Mouse (Mus musculus) sigmoid colon, adult 10 weeks (tissue): ENCODE results near the gene 1700001F09Rik. TPM values are rescaled to one million over a fixed set of nuclear protein-coding genes. Genes with fewer than 3 reads are reported as not detected.

Experiments
- polyA plus RNA-seq: library from polyadenylated mRNA; stranded (reverse); fragments of 350-450 nt; fragmentation: Illumina TruSeq; extraction: RNeasy Lipid Tissue Mini Kit (QIAGEN cat#74804); gene quantifications from one replicate; pipeline ENCODE4 v1.2.3, GENCODE M21; 2014; ENCODE audit warnings: low read depth, low replicate concordance

1700001F09Rik gene
- not detected for polyA plus RNA-seq

DNA sequence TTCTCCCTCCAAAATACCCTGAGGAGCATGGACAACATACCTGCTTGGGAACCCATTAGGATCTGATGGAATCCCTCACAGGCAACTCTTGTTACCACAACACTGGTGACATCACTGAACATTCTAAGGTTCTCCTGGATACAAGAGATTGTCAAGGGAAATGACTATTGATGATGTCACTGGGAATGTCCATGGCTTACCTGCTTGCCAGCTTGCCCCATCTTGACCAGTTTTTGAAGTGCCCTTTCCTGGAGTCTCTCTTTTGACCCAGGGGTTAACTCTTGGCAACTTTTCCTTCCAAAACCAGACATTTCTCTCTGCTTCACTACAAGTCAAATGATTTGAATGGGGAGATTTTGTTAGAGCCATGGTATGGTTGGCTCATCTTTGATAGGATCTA, at the start of gene 1700001F09Rik:
Gene 1700001F09Rik (minus strand): TSS at position 101 of the 400 bp plus-strand sequence.

DNA sequence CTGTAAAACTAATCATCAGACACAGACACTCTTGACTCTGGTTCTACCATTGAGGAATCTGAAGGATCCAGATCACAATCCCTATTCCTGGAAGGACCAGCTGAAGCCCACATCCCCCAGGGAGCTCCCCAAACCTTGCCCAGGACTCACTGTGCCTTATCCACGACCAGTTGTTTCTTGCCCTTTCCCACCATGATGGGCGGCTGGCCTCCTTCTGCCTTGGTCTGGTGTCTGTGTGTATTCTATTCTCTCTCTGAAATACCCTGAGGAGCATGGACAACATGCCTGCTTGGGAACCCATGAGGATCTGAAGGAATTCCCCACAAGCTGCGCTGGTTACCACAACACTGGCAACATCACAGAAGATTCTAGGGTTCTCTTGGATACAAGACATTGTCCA, 54.1 kb downstream of the 1700001F09Rik start, which contains the start of gene Gm8127:
Gene Gm8127 (minus strand): TSS at position 330 of the 400 bp plus-strand sequence.

Other genes with a start within 250 kb of the 1700001F09Rik start
- gene Gm8104, start 247.2 kb downstream of the 1700001F09Rik start, polyA plus RNA-seq: not detected
- not detected for gene Gm7233, start 167.9 kb downstream of the 1700001F09Rik start, polyA plus RNA-seq
- gene Gm8122, start 112.5 kb downstream of the 1700001F09Rik start, polyA plus RNA-seq: not detected
- gene Gm8126, start 89.2 kb downstream of the 1700001F09Rik start, polyA plus RNA-seq: not detected
- gene Gm9732, start 72.8 kb downstream of the 1700001F09Rik start, polyA plus RNA-seq: not detected
- gene Gm8127, start 54.0 kb downstream of the 1700001F09Rik start, polyA plus RNA-seq: not detected
- gene Gm8138, start 68.5 kb upstream of the 1700001F09Rik start, polyA plus RNA-seq: not detected
- not detected for gene Gm5799, start 195.8 kb upstream of the 1700001F09Rik start, polyA plus RNA-seq
- gene Gm17654, start 231.3 kb upstream of the 1700001F09Rik start, polyA plus RNA-seq: not detected